Mouse (Mus musculus) heart, adult 2 months (tissue): Measurements from ENCODE around the gene Ctsa.

Experiments used
- CTCF ChIP-seq: fragments of 200-600 bp; IDR thresholded peaks from 2 replicates; pipeline ENCODE4 v1.8.1; 2022; ENCODE audit warnings: antibody characterized with exemption, mild to moderate bottlenecking, moderate library complexity
- EP300 ChIP-seq: fragments of 200-500 bp; IDR thresholded peaks from 2 replicates; pipeline ENCODE4 v1.6.1; 2011; ENCODE audit warnings: low read depth, low read length, control low read depth; ENCODE audit not compliant: insufficient read depth

GRCm38 (mm10) chr2:164822636-164823165 is 10.0 kb upstream of the Ctsa start, which contains the start of gene Zswim1:
- peak; percentile 14; the same call in 1 of the 2 replicates for TF ChIP-seq CTCF
- TF ChIP-seq EP300 = no peak
